Mouse (Mus musculus) effector memory CD4-positive, alpha-beta T cell, adult 5 months (primary cell): Measurements from ENCODE around the gene Gm5726. TPM values are rescaled to one million over a fixed set of nuclear protein-coding genes. Genes with fewer than 3 reads are reported as not detected.

ENCODE experiments used
- polyA plus RNA-seq: library from polyadenylated mRNA; unstranded; fragments of 100-300 nt; shearing (Covaris generic); gene quantifications from one replicate; pipeline ENCODE4 v1.2.1, GENCODE M21; 2017

Gene Gm5726
- not detected for polyA plus RNA-seq

DNA sequence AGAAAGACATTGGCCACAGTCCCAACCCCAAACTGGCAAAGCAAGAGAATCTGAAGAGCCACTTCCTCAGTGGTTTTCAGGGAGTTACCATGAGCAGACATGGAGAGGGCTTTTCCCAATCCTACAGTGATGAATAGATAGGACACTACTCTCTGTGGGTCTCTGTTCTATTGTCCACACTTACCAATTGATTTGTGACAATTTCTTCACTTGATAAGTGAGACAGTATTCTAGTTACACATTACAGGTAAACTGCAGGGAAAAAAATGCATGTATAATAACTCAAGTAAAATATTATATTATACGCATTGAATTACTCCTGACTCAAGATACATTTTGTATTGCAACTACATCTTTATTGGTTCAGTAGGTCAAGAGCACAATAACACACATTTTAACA, at the start of gene Gm5726:
Gm5726 (minus strand) TSS at position 101 of the 400 bp plus-strand sequence.

GRCm38 (mm10) chr7:20576141-20576540, 30.6 kb upstream of the Gm5726 start, which contains the start of gene Gm4141:
Gene Gm4141, minus strand, starts transcription at chr7:20576241.

DNA sequence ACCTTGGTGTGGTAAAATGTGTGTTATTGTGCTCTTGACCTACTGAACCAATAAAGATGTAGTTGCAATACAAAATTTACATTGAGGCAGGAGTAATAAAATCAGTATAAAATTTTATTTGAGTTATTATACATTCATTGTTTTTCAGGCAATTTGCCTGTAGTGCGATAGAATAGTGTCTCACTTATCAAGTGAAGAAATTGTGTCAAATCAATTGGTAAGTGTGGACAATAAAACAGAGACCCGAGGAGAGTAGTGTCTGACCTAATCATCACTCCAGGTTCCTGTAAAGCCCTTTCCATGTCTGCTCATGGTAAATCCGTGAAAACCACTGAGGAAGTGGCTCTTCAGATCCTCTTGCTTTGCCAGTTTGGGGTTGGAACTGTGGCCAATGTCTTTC, 12.0 kb downstream of the Gm5726 start, which contains the start of gene Vmn1r104:
Vmn1r104 (plus strand) TSS at position 301 of the 400 bp plus-strand sequence.

GRCm38 (mm10) chr7:20510434-20510833, 35.1 kb downstream of the Gm5726 start, which contains the start of gene Vmn1r103:
Gene Vmn1r103, minus strand, starts transcription at chr7:20510534.

Other genes with a start within 250 kb of the Gm5726 start
- not detected for gene Gm4133, start 211.7 kb downstream of the Gm5726 start, polyA plus RNA-seq
- not detected for gene Gm5728, start 170.3 kb downstream of the Gm5726 start, polyA plus RNA-seq
- gene Vmn1r100, start 127.8 kb downstream of the Gm5726 start, polyA plus RNA-seq, result not detected
- not detected for gene Vmn1r101, start 103.2 kb downstream of the Gm5726 start, polyA plus RNA-seq
- gene Gm10670, start 70.8 kb downstream of the Gm5726 start, polyA plus RNA-seq, result 0.65 TPM
- not detected for gene Vmn1r103, start 35.2 kb downstream of the Gm5726 start, polyA plus RNA-seq
- gene Vmn1r104, start 11.9 kb downstream of the Gm5726 start, polyA plus RNA-seq, result not detected
- gene Gm4141, start 30.5 kb upstream of the Gm5726 start, polyA plus RNA-seq, result not detected
- not detected for gene Gm4513, start 53.3 kb upstream of the Gm5726 start, polyA plus RNA-seq
- gene Vmn1r107, start 123.2 kb upstream of the Gm5726 start, polyA plus RNA-seq, result 0.67 TPM
- not detected for gene Vmn1r111, start 157.5 kb upstream of the Gm5726 start, polyA plus RNA-seq
- not detected for gene Gm10668, start 184.9 kb upstream of the Gm5726 start, polyA plus RNA-seq
- gene Vmn1r112, start 225.4 kb upstream of the Gm5726 start, polyA plus RNA-seq, result not detected
- not detected for gene Vmn1r113, start 241.5 kb upstream of the Gm5726 start, polyA plus RNA-seq